Comparison of ENCODE assay signal across 11 mouse cellular contexts in the genomic region with DNA sequence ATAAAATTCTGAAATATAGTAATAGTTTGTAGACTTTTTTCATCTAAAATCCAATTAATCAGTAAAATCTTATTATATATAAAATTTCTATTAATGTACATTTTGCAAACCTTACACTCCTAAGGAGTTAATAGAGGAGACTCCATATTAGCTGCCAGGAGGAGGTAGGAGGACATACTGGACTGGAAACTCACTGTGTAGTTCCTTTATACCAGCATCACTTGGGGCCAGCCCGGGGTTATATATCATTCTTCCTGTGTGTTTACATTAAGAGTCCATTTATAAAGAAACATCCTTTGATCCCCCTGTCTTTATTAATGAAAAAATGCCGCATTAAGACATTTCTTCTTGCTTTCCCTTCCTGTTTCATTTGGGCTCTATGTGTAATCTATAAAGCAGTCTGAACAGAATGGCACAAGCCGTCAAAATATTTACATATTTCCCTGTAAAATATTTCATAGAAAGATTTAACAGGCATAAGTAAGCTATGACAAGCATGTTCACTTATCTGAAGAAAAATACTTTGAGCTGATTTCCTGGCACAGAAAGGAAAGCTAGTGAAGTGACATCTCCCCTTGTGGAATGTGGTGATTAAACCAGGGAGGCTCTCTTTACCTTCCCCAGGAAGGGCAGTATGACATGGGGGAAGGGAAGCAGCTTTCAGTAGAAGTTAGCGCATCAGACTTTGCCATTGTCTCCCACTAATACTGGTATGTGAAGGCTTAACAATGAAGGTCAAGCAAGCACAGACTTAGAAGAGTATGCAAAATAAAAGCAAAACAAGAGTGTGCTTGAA.
A peak's percentile ranks its signal among the peaks of the same experiment; 100 is the strongest.
DNase-seq lines count a peak whose midpoint lies in the region; ATAC-seq and TF ChIP-seq lines count a peak whose summit lies in the region.
"Had no signal": no experiment of that assay in that cellular context is flagged by ENCODE, and none has a peak within 500 bp of the region (broad histone marks: within the 10 kb centered on the region; RNA-seq: fewer than 3 reads in every experiment).

No protein-coding gene starts in this region.

- no peaks in the 10 kb centered on the region for H3K4me1 ChIP-seq in kidney, postnatal 0 days (replicated peaks; ENCODE audit: insufficient read depth, low read length)
- no peaks in the 10 kb centered on the region for H3K4me1 ChIP-seq in ES-E14 (ENCODE audit: control insufficient read depth in 2 of 2, insufficient read depth in 2 of 2, low read length in 2 of 2, poor library complexity in 1 of 2)
- H3K4me1 ChIP-seq in thymus, adult 2 months (replicated peaks; ENCODE audit: control insufficient read depth, insufficient read depth, low read length), result no peaks in the 10 kb centered on the region
- H3K4me1 ChIP-seq: hindbrain, embryonic 10.5 days had no signal

- WGBS in kidney, postnatal 0 days, result 56% methylated on average over 4 of the region's 4 CpGs
- WGBS in thymus, adult 2 months, result 85% methylated on average over 4 of the region's 4 CpGs

- no peak overlapping the region for H3K4me3 ChIP-seq in kidney, postnatal 0 days (replicated peaks; ENCODE audit: low read depth, low read length)
- no peak overlapping the region for H3K4me3 ChIP-seq in ES-E14 (ENCODE audit: insufficient read depth in 1 of 2, low read depth in 1 of 2, low read length in 2 of 2, poor library complexity in 1 of 2, severe bottlenecking in 1 of 2)
- no peak overlapping the region for H3K4me3 ChIP-seq in thymus, adult 2 months (ENCODE audit: control insufficient read depth, insufficient read depth, low read length)
- H3K4me3 ChIP-seq: hindbrain, embryonic 10.5 days had no signal

- no peak overlapping the region for H3K4me2 ChIP-seq in kidney, postnatal 0 days (ENCODE audit: low read length)

- no peaks in the 10 kb centered on the region for H3K36me3 ChIP-seq in kidney, postnatal 0 days (ENCODE audit: insufficient read depth, low read length)
- no peaks in the 10 kb centered on the region for H3K36me3 ChIP-seq in ES-E14 (ENCODE audit: control insufficient read depth, insufficient read depth, low read length, poor library complexity, severe bottlenecking)
- no peaks in the 10 kb centered on the region for H3K36me3 ChIP-seq in thymus, adult 2 months (ENCODE audit: control insufficient read depth, insufficient read depth, low read length)
- H3K36me3 ChIP-seq: hindbrain, embryonic 10.5 days had no signal

- H3K9ac ChIP-seq in kidney, postnatal 0 days (ENCODE audit: low read depth, low read length), result no peak overlapping the region
- H3K9ac ChIP-seq in ES-E14 (ENCODE audit: insufficient read depth, low read depth, low read length, poor library complexity, severe bottlenecking), result no peak overlapping the region

- TF ChIP-seq CTCF in kidney, postnatal 0 days (IDR thresholded peaks at IDR 0.05; ENCODE audit: low read depth), result no peak
- no peak for TF ChIP-seq CTCF in thymus, adult 2 months (IDR thresholded peaks at IDR 0.05; ENCODE audit: borderline replicate concordance, control insufficient read depth, extremely low read depth, insufficient read depth, low read length, poor library complexity)

- no peaks in the 10 kb centered on the region for H3K9me3 ChIP-seq in kidney, postnatal 0 days (replicated peaks; ENCODE audit: low read length)
- H3K9me3 ChIP-seq in ES-E14 (ENCODE audit: control insufficient read depth, insufficient read depth, low read depth, low read length), result no peaks in the 10 kb centered on the region
- H3K9me3 ChIP-seq: hindbrain, embryonic 10.5 days had no signal

- in situ Hi-C loops in ES-E14 (cut with MboI; ENCODE audit: low sequenced_read_pairs in 2 of 2, unreplicated experiment in 2 of 2), result no loop called here

- H3K27me3 ChIP-seq in kidney, postnatal 0 days (ENCODE audit: insufficient read depth, low read length), result no peaks in the 10 kb centered on the region
- H3K27me3 ChIP-seq in thymus, adult 2 months (ENCODE audit: control insufficient read depth, insufficient read depth, low read length), result no peaks in the 10 kb centered on the region

- no peak overlapping the region for H3K27ac ChIP-seq in kidney, postnatal 0 days
- H3K27ac ChIP-seq in ES-E14 (ENCODE audit: insufficient read depth, low read depth, low read length, poor library complexity, severe bottlenecking), result no peak overlapping the region
- no peak overlapping the region for H3K27ac ChIP-seq in thymus, adult 2 months (ENCODE audit: control insufficient read depth, insufficient read depth, low read length)
- H3K27ac ChIP-seq: hindbrain, embryonic 10.5 days had no signal

- peak; percentile 49 for DNase-seq in kidney, postnatal 0 days (ENCODE audit: low spot score)
- DNase-seq in kidney, adult 9 months, result no peak
- DNase-seq in ES-E14 (ENCODE audit: low read depth, low spot score) (peak; percentile 11), R1 (ENCODE audit: low read depth, low spot score) (peak; percentile 25)
- DNase-seq in lung, postnatal 25 days (ENCODE audit: low spot score), result peak; percentile 5
- no peak for DNase-seq in thymus, adult 2 months
- DNase-seq: adrenal gland, postnatal 36 days; cerebellum, adult 2 months; right cerebral cortex, postnatal 14 days had no signal

- ATAC-seq in kidney, postnatal 0 days (replicated peaks; ENCODE audit: low FRiP score, low read depth), result no peak
- no peak for ATAC-seq in megakaryocyte progenitor cell, adult 5-6 weeks (replicated peaks; ENCODE audit: poor library complexity)

- TF ChIP-seq POLR2A in thymus, adult 2 months (IDR thresholded peaks at IDR 0.05; ENCODE audit: control insufficient read depth, extremely low read depth, insufficient read depth, low read length, poor library complexity), result no peak

TF ChIP-seq in ES-E14, 5 proteins besides CTCF, POLR2A, EP300 and RAD21:
- TF ChIP-seq ZNF384 (IDR thresholded peaks at IDR 0.05; ENCODE audit: low read depth, low read length), result no peak
- TF ChIP-seq ZC3H11A (IDR thresholded peaks at IDR 0.05; ENCODE audit: borderline replicate concordance, low read depth, low read length), result no peak
- no peak for TF ChIP-seq CHD2 (IDR thresholded peaks at IDR 0.05; ENCODE audit: low read depth, low read length)
- no peak for TF ChIP-seq HCFC1 (IDR thresholded peaks at IDR 0.05; ENCODE audit: borderline replicate concordance, insufficient read depth, low read length)
- TF ChIP-seq MAFK (IDR thresholded peaks at IDR 0.05; ENCODE audit: insufficient read depth, low read depth, low read length), result no peak

Comparison
In these comparisons a context has a peak if more than half of its experiments do, and no peak if none do; other contexts are left out.
1. DNase-seq: peak in kidney, postnatal 0 days (single experiment), ES-E14 (single experiment), R1 (single experiment) and lung, postnatal 25 days (single experiment); none in kidney, adult 9 months (single experiment) and thymus, adult 2 months (single experiment).